Mouse (Mus musculus): ENCODE measurements around the gene Fscb. TPM values are rescaled to one million over a fixed set of nuclear protein-coding genes. Genes with fewer than 3 reads are reported as not detected.

Fscb gene
- polyA plus RNA-seq (2015; fragmentation: Illumina TruSeq; extraction: RNeasy Lipid Tissue Mini Kit (QIAGEN cat#74804); ENCODE audit: insufficient read depth, low replicate concordance), result not detected

DNA sequence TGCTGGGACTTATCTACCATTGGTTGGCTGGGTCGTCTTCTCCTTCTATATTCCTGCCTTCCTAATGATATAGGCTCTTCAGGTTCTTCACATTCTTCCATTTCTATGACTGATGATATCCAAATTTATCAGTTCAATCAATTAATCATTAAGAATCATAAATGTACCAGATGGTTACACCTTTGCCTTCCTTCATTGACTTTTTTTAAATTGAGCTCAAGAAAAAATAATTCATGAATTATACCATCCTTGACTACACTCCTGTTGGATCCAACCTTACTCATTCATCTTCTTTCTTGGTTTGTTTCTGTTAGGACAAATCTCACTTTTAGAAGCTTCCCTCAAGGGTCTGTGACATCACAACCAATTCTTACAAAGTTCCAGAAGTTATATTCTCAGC is at the start of gene Fscb:
Gene Fscb (minus strand): TSS at position 101 of the 400 bp plus-strand sequence.

Data from spleen, adult 10 weeks (tissue).